Mouse (Mus musculus) forebrain, embryonic 16.5 days (tissue): ENCODE results near the gene Krtap3-1. TPM values are rescaled to one million over a fixed set of nuclear protein-coding genes. Genes with fewer than 3 reads are reported as not detected.

Source experiments
- ATAC-seq: fragments of 200-750 bp; cut with Nextera tagmentation; 2 replicates; pipeline ENCODE4 v1.8.0; 2017; ENCODE audit warnings: mild to moderate bottlenecking, moderate library complexity
- H3K27ac ChIP-seq: fragments of 300-500 bp; sonication (generic); 2 replicates; pipeline ENCODE4 v1.5.1; 2014; ENCODE audit warnings: low read length, control low read depth
- H3K27me3 ChIP-seq: fragments of 300-500 bp; sonication (generic); replicated peaks from 2 replicates; pipeline ENCODE4 v1.6.1; 2014; ENCODE audit warnings: low read length; ENCODE audit not compliant: control insufficient read depth, insufficient read depth
- H3K36me3 ChIP-seq: fragments of 300-500 bp; sonication (generic); 2 replicates; pipeline ENCODE4 v1.6.1; 2014; ENCODE audit not compliant: control insufficient read depth, insufficient read depth
- H3K4me1 ChIP-seq: fragments of 300-500 bp; sonication (generic); replicated peaks from 2 replicates; pipeline ENCODE4 v1.6.1; 2014; ENCODE audit warnings: low read length; ENCODE audit not compliant: control insufficient read depth, insufficient read depth
- H3K4me2 ChIP-seq: fragments of 300-500 bp; sonication (generic); 2 replicates; pipeline ENCODE4 v1.6.1; 2014; ENCODE audit warnings: mild to moderate bottlenecking, low read length, control low read depth
- H3K4me3 ChIP-seq: fragments of 300-500 bp; sonication (generic); replicated peaks from 2 replicates; pipeline ENCODE4 v1.5.1; 2014; ENCODE audit warnings: mild to moderate bottlenecking, low read length, control low read depth
- H3K9ac ChIP-seq: fragments of 300-500 bp; sonication (generic); replicated peaks from 2 replicates; pipeline ENCODE4 v1.6.1; 2014; ENCODE audit warnings: low read depth, low read length, control low read depth
- H3K9me3 ChIP-seq: fragments of 300-500 bp; sonication (generic); 2 replicates; pipeline ENCODE4 v1.6.1; 2016; ENCODE audit warnings: low read length; ENCODE audit not compliant: control insufficient read depth
- WGBS: fragments of 180-500 bp; shearing (Covaris S2); extraction: QIAGEN DNeasy Blood & Tissue Kit; methylation state at CpG from one replicate; pipeline ENCODE4 v1.1.7; 2014; 5-methylcytosine and 5-hydroxymethylcytosine counted together
- polyA plus RNA-seq: library from polyadenylated mRNA; unstranded; fragments of >200 nt; fragmentation: Nextera tagmentation; extraction: Ambion mirVana; gene quantifications from 2 replicates; pipeline ENCODE4 v1.2.1, GENCODE M21; 2015

The Krtap3-1 gene
- polyA plus RNA-seq, 1 experiment from 2014 or later, result not detected

- Histone ChIP-seq H3K36me3 (no peaks in the 10 kb centered on the region), H3K27me3 (no peaks in the 10 kb centered on the region), H3K9ac (no peak overlapping the region), H3K4me3 (no peak overlapping the region), H3K4me1 (no peaks in the 10 kb centered on the region), H3K9me3 (no peaks in the 10 kb centered on the region), H3K4me2 (no peak overlapping the region), H3K27ac (no peak overlapping the region)
- 71% methylated on average over 6 of the region's 6 CpGs for WGBS
- ATAC-seq, result no peak
Measured at GRCm38 (mm10) chr11:99581564-99581963, 15.1 kb upstream of the Krtap3-1 start.

GRCm38 (mm10) chr11:99581051-99581450 lies 14.6 kb upstream of the Krtap3-1 start:
- 88% methylated on average over 5 of the region's 5 CpGs for WGBS
- no peaks in the 10 kb centered on the region for H3K9me3 ChIP-seq
- no peak overlapping the region for H3K9ac ChIP-seq
- no peak for ATAC-seq
- H3K36me3 ChIP-seq, result no peaks in the 10 kb centered on the region
- H3K4me1 ChIP-seq, result no peaks in the 10 kb centered on the region
- H3K27me3 ChIP-seq, result no peaks in the 10 kb centered on the region
- no peak overlapping the region for H3K27ac ChIP-seq
- H3K4me2 ChIP-seq, result no peak overlapping the region
- H3K4me3 ChIP-seq, result no peak overlapping the region

- H3K27me3 ChIP-seq, result no peaks in the 10 kb centered on the region
- 87% methylated on average over 6 of the region's 6 CpGs for WGBS
- H3K36me3 ChIP-seq, result no peaks in the 10 kb centered on the region
- no peaks in the 10 kb centered on the region for H3K4me1 ChIP-seq
- no peak within 1 kb of the TSS for H3K27ac ChIP-seq
- H3K9me3 ChIP-seq, result no peaks in the 10 kb centered on the region
- no peak within 1 kb of the TSS for H3K9ac ChIP-seq
- no peak within 1 kb of the TSS for H3K4me2 ChIP-seq
- ATAC-seq, result no peak
- no peak within 1 kb of the TSS for H3K4me3 ChIP-seq
Measured at GRCm38 (mm10) chr11:99580636-99581035, 14.2 kb upstream of the Krtap3-1 start, which contains the start of gene Krtap1-5. TSS of gene Krtap1-5 (minus strand) at chr11:99581016.

GRCm38 (mm10) chr11:99574106-99574505 lies 7.7 kb upstream of the Krtap3-1 start:
- H3K27me3 ChIP-seq, result no peaks in the 10 kb centered on the region
- no peaks in the 10 kb centered on the region for H3K9me3 ChIP-seq
- no peak overlapping the region for H3K27ac ChIP-seq
- peak overlapping the region; percentile 44 for H3K4me2 ChIP-seq
- WGBS, result 3% methylated on average over 7 of the region's 7 CpGs
- no peaks in the 10 kb centered on the region for H3K4me1 ChIP-seq
- H3K4me3 ChIP-seq, result no peak overlapping the region; the same call in 1 of the 2 replicates
- H3K36me3 ChIP-seq, result no peaks in the 10 kb centered on the region
- 0 out of 2 replicates have a peak overlapping the region, but pooled peaks have one; percentile 10 for H3K9ac ChIP-seq
- peak; percentile 78 for ATAC-seq

GRCm38 (mm10) chr11:99573164-99573563 lies 6.7 kb upstream of the Krtap3-1 start:
- Histone ChIP-seq H3K9ac (no peak overlapping the region), H3K4me2 (no peak overlapping the region), H3K27ac (no peak overlapping the region), H3K36me3 (no peaks in the 10 kb centered on the region), H3K27me3 (no peaks in the 10 kb centered on the region), H3K9me3 (no peaks in the 10 kb centered on the region), H3K4me1 (no peaks in the 10 kb centered on the region), H3K4me3 (no peak overlapping the region)
- WGBS, result 28% methylated on average over 4 of the region's 4 CpGs
- no peak for ATAC-seq

GRCm38 (mm10) chr11:99562580-99562979 lies 3.9 kb downstream of the Krtap3-1 start:
- WGBS, result 88% methylated on average over 6 of the region's 6 CpGs
- Histone ChIP-seq H3K36me3 (no peaks in the 10 kb centered on the region), H3K4me2 (no peak overlapping the region), H3K4me1 (no peaks in the 10 kb centered on the region), H3K27ac (no peak overlapping the region), H3K4me3 (no peak overlapping the region), H3K9me3 (no peaks in the 10 kb centered on the region), H3K9ac (no peak overlapping the region), H3K27me3 (no peaks in the 10 kb centered on the region)
- ATAC-seq, result no peak

- Histone ChIP-seq H3K27ac (no peak within 1 kb of the TSS), H3K9me3 (no peaks in the 10 kb centered on the region), H3K4me2 (no peak within 1 kb of the TSS), H3K4me1 (no peaks in the 10 kb centered on the region), H3K27me3 (no peaks in the 10 kb centered on the region), H3K36me3 (no peaks in the 10 kb centered on the region), H3K4me3 (no peak within 1 kb of the TSS), H3K9ac (no peak within 1 kb of the TSS)
- 92% methylated on average over 9 of the region's 9 CpGs for WGBS
- no peak for ATAC-seq
Measured at GRCm38 (mm10) chr11:99559366-99559765, 7.1 kb downstream of the Krtap3-1 start, which contains the start of gene Gm11939. TSS of gene Gm11939 (minus strand) at chr11:99559466.

- Histone ChIP-seq H3K4me1 (no peaks in the 10 kb centered on the region), H3K27ac (no peak overlapping the region), H3K27me3 (no peaks in the 10 kb centered on the region), H3K4me3 (no peak overlapping the region), H3K36me3 (no peaks in the 10 kb centered on the region), H3K9ac (no peak overlapping the region), H3K9me3 (no peaks in the 10 kb centered on the region), H3K4me2 (no peak overlapping the region)
- WGBS, result 91% methylated on average over 3 of the region's 3 CpGs
- ATAC-seq, result no peak
Measured at GRCm38 (mm10) chr11:99557976-99558745, 8.3 kb downstream of the Krtap3-1 start.

GRCm38 (mm10) chr11:99556753-99557152 lies 9.7 kb downstream of the Krtap3-1 start, which contains the start of gene Krtap3-2:
TSS of gene Krtap3-2 (minus strand) at chr11:99556853.
- H3K36me3 ChIP-seq, result no peaks in the 10 kb centered on the region
- H3K9ac ChIP-seq, result no peak within 1 kb of the TSS
- H3K4me2 ChIP-seq, result no peak within 1 kb of the TSS
- no peaks in the 10 kb centered on the region for H3K27me3 ChIP-seq
- H3K9me3 ChIP-seq, result no peaks in the 10 kb centered on the region
- no peak within 1 kb of the TSS for H3K27ac ChIP-seq
- no peak for ATAC-seq
- WGBS, result 67% methylated on average over 1 of the region's 2 CpGs
- H3K4me3 ChIP-seq, result no peak within 1 kb of the TSS
- H3K4me1 ChIP-seq, result no peaks in the 10 kb centered on the region
